Mouse (Mus musculus) MEL (cell line): ENCODE measurements around the gene Ank2. TPM values are rescaled to one million over a fixed set of nuclear protein-coding genes. Genes with fewer than 3 reads are reported as not detected.

Experiments used
- DNase-seq: peaks from one replicate; pipeline ENCODE4 v3.0.0; 2011; ENCODE audit warnings: low read depth, low spot score
- H3K27ac ChIP-seq: 2 replicates; pipeline ENCODE4 v1.5.1; 2012; ENCODE audit warnings: low read depth, mild to moderate bottlenecking, control low read depth, low read length, moderate library complexity; ENCODE audit not compliant: control insufficient read depth
- H3K27me3 ChIP-seq, 2 experiments: fragments of 150-350 bp in 1 of 2; sonication (generic) in 1 of 2; 2 replicates each; pipeline ENCODE4 v1.6.1; 2012; ENCODE audit warnings: low read length in 2 of 2, mild to moderate bottlenecking in 2 of 2, improper control_type of control experiment in 1 of 2, moderate library complexity in 1 of 2; ENCODE audit not compliant: insufficient read depth in 2 of 2, control insufficient read depth in 1 of 2
- H3K36me3 ChIP-seq, 2 experiments: 2 replicates each; pipeline ENCODE4 v1.6.1; 2012 to 2014; ENCODE audit warnings: low read length in 2 of 2, improper control_type of control experiment in 1 of 2, inconsistent platforms in 1 of 2, mild to moderate bottlenecking in 1 of 2; ENCODE audit not compliant: insufficient read depth in 2 of 2, control insufficient read depth in 1 of 2
- H3K4me1 ChIP-seq, 2 experiments: fragments of 150-350 bp in 1 of 2; sonication (generic) in 1 of 2; 2 replicates each; pipeline ENCODE4 v1.6.1; 2012; ENCODE audit warnings: low read length in 2 of 2, improper control_type of control experiment in 1 of 2, mild to moderate bottlenecking in 1 of 2; ENCODE audit not compliant: insufficient read depth in 2 of 2, control insufficient read depth in 1 of 2
- H3K4me3 ChIP-seq, 2 experiments: fragments of 150-350 bp in 1 of 2; sonication (generic) in 1 of 2; 2 replicates each; pipeline ENCODE4 v1.5.1; 2012; ENCODE audit warnings: low read depth in 2 of 2, low read length in 2 of 2, mild to moderate bottlenecking in 2 of 2, moderate library complexity in 2 of 2, control low read depth in 1 of 2, improper control_type of control experiment in 1 of 2; ENCODE audit not compliant: control insufficient read depth in 1 of 2, insufficient read depth in 1 of 2
- H3K79me2 ChIP-seq: 2 replicates; pipeline ENCODE4 v1.6.1; 2012; ENCODE audit warnings: mild to moderate bottlenecking, low read length, moderate library complexity; ENCODE audit not compliant: control insufficient read depth, poor library complexity, insufficient read depth
- H3K9ac ChIP-seq: 2 replicates; pipeline ENCODE4 v1.6.1; 2012; ENCODE audit warnings: low read depth, mild to moderate bottlenecking, control low read depth, low read length, moderate library complexity; ENCODE audit not compliant: control insufficient read depth, poor library complexity, severe bottlenecking
- H3K9me3 ChIP-seq: fragments of 150-350 bp; sonication (generic); replicated peaks from 2 replicates; pipeline ENCODE4 v1.6.1; 2012; ENCODE audit warnings: mild to moderate bottlenecking, low read length, improper control_type of control experiment, moderate library complexity; ENCODE audit not compliant: insufficient read depth
- BHLHE40 ChIP-seq: IDR thresholded peaks from 2 replicates; pipeline ENCODE4 v1.6.1; 2012; ENCODE audit warnings: low read depth, mild to moderate bottlenecking, inconsistent platforms, low read length, improper control_type of control experiment, borderline replicate concordance
- CHD1 ChIP-seq: IDR thresholded peaks from 2 replicates; pipeline ENCODE4 v1.6.1; 2012; ENCODE audit warnings: low read depth, mild to moderate bottlenecking, inconsistent platforms, low read length, improper control_type of control experiment
- CHD2 ChIP-seq: IDR thresholded peaks from 2 replicates; pipeline ENCODE4 v1.6.1; 2011; ENCODE audit warnings: low read length, improper control_type of control experiment
- CTCF ChIP-seq, 3 experiments: IDR thresholded peaks in 2 of 3; conservative IDR thresholded peaks in 1 of 3; 2 replicates each; pipeline ENCODE4 v1.5.1; 2011 to 2012; ENCODE audit warnings: low read length in 3 of 3, low read depth in 2 of 3, mild to moderate bottlenecking in 2 of 3, improper control_type of control experiment in 1 of 3, inconsistent platforms in 1 of 3, mixed read lengths in 1 of 3, moderate library complexity in 1 of 3; ENCODE audit not compliant: control insufficient read depth in 1 of 3, insufficient read depth in 1 of 3, poor library complexity in 1 of 3, severe bottlenecking in 1 of 3
- E2F4 ChIP-seq: IDR thresholded peaks from 2 replicates; pipeline ENCODE4 v1.6.1; 2011; ENCODE audit warnings: low read depth, low read length, improper control_type of control experiment, borderline replicate concordance
- ELF1 ChIP-seq: IDR thresholded peaks from 2 replicates; pipeline ENCODE4 v1.6.1; 2014; ENCODE audit warnings: low read depth, mild to moderate bottlenecking, inconsistent platforms, low read length, improper control_type of control experiment, moderate library complexity
- EP300 ChIP-seq, 2 experiments: IDR thresholded peaks; 2 replicates each; pipeline ENCODE4 v1.6.1; 2011; ENCODE audit warnings: improper control_type of control experiment in 2 of 2, low read length in 2 of 2, low read depth in 1 of 2, mild to moderate bottlenecking in 1 of 2
- ETS1 ChIP-seq: IDR thresholded peaks from 2 replicates; pipeline ENCODE4 v1.6.1; 2012; ENCODE audit warnings: low read depth, mild to moderate bottlenecking, inconsistent platforms, low read length, improper control_type of control experiment, moderate library complexity
- GABPA ChIP-seq: IDR thresholded peaks from 2 replicates; pipeline ENCODE4 v1.6.1; 2012; ENCODE audit warnings: low read depth, mild to moderate bottlenecking, inconsistent platforms, low read length, improper control_type of control experiment, moderate library complexity
- GATA1 ChIP-seq: IDR thresholded peaks from 2 replicates; pipeline ENCODE4 v1.6.1; 2011; ENCODE audit warnings: low read depth, low read length, improper control_type of control experiment
- HCFC1 ChIP-seq: IDR thresholded peaks from 2 replicates; pipeline ENCODE4 v1.6.1; 2012; ENCODE audit warnings: low read depth, mild to moderate bottlenecking, inconsistent platforms, low read length, improper control_type of control experiment, moderate library complexity
- JUND ChIP-seq: IDR thresholded peaks from 2 replicates; pipeline ENCODE4 v1.6.1; 2011; ENCODE audit warnings: low read depth, mild to moderate bottlenecking, improper control_type of control experiment, low read length
- KAT2A ChIP-seq: conservative IDR thresholded peaks from 2 replicates; pipeline ENCODE4 v1.6.1; 2012; ENCODE audit warnings: low read depth, low read length, improper control_type of control experiment, inconsistent platforms
- MAFK ChIP-seq: IDR thresholded peaks from 2 replicates; pipeline ENCODE4 v1.6.1; 2011; ENCODE audit warnings: low read depth, mild to moderate bottlenecking, low read length, improper control_type of control experiment, borderline replicate concordance
- MAX ChIP-seq: IDR thresholded peaks from 2 replicates; pipeline ENCODE4 v1.6.1; 2011; ENCODE audit warnings: low read length, improper control_type of control experiment
- MAZ ChIP-seq: IDR thresholded peaks from 2 replicates; pipeline ENCODE4 v1.6.1; 2012; ENCODE audit warnings: low read depth, mild to moderate bottlenecking, inconsistent platforms, low read length, improper control_type of control experiment
- MEF2A ChIP-seq: IDR thresholded peaks from 2 replicates; pipeline ENCODE4 v1.6.1; 2014; ENCODE audit warnings: low read depth, mild to moderate bottlenecking, inconsistent platforms, low read length, improper control_type of control experiment; ENCODE audit not compliant: poor library complexity, insufficient replicate concordance, severe bottlenecking; ENCODE audit errors: extremely low read depth
- MXI1 ChIP-seq: IDR thresholded peaks from 2 replicates; pipeline ENCODE4 v1.6.1; 2011; ENCODE audit warnings: mild to moderate bottlenecking, low read depth, low read length, improper control_type of control experiment
- MYB ChIP-seq: IDR thresholded peaks from 2 replicates; pipeline ENCODE4 v1.6.1; 2011; ENCODE audit warnings: mild to moderate bottlenecking, low read depth, low read length, improper control_type of control experiment
- MYC ChIP-seq: IDR thresholded peaks from 2 replicates; pipeline ENCODE4 v1.6.1; 2011; ENCODE audit warnings: low read depth, mild to moderate bottlenecking, low read length, improper control_type of control experiment, moderate library complexity
- NELFE ChIP-seq: IDR thresholded peaks from 2 replicates; pipeline ENCODE4 v1.6.1; 2011; ENCODE audit warnings: low read depth, low read length, improper control_type of control experiment
- NRF1 ChIP-seq: IDR thresholded peaks from 2 replicates; pipeline ENCODE4 v1.6.1; 2014; ENCODE audit warnings: low read depth, mild to moderate bottlenecking, inconsistent platforms, low read length, improper control_type of control experiment, moderate library complexity; ENCODE audit not compliant: poor library complexity, insufficient read depth, severe bottlenecking
- POLR2A ChIP-seq, 2 experiments: IDR thresholded peaks; 2 replicates each; pipeline ENCODE4 v1.6.1; 2011 to 2012; ENCODE audit warnings: low read length in 2 of 2, mild to moderate bottlenecking in 2 of 2, control low read depth in 1 of 2, improper control_type of control experiment in 1 of 2, low read depth in 1 of 2, moderate library complexity in 1 of 2; ENCODE audit not compliant: control insufficient read depth in 1 of 2, insufficient read depth in 1 of 2, poor library complexity in 1 of 2
- POLR2AphosphoS2 ChIP-seq: IDR thresholded peaks from 2 replicates; pipeline ENCODE4 v1.6.1; 2011; ENCODE audit warnings: low read length, improper control_type of control experiment
- POLR2AphosphoS5 ChIP-seq: IDR thresholded peaks from 2 replicates; pipeline ENCODE4 v1.6.1; 2012; ENCODE audit warnings: low read depth, borderline replicate concordance, mild to moderate bottlenecking, inconsistent platforms, low read length, moderate library complexity, mixed read lengths
- RAD21 ChIP-seq: IDR thresholded peaks from 2 replicates; pipeline ENCODE4 v1.6.1; 2011; ENCODE audit warnings: mild to moderate bottlenecking, low read depth, low read length, improper control_type of control experiment
- RCOR1 ChIP-seq: IDR thresholded peaks from 2 replicates; pipeline ENCODE4 v1.6.1; 2012; ENCODE audit warnings: low read depth, mild to moderate bottlenecking, inconsistent platforms, low read length, improper control_type of control experiment
- SIN3A ChIP-seq: IDR thresholded peaks from 2 replicates; pipeline ENCODE4 v1.6.1; 2012; ENCODE audit warnings: low read length, improper control_type of control experiment, inconsistent platforms
- SMC3 ChIP-seq: IDR thresholded peaks from 2 replicates; pipeline ENCODE4 v1.6.1; 2011; ENCODE audit warnings: low read depth, low read length, improper control_type of control experiment
- TAL1 ChIP-seq: IDR thresholded peaks from 2 replicates; pipeline ENCODE4 v1.6.1; 2012; ENCODE audit warnings: mild to moderate bottlenecking, inconsistent platforms, low read length, moderate library complexity, mixed read lengths
- TBP ChIP-seq: IDR thresholded peaks from 2 replicates; pipeline ENCODE4 v1.8.0; 2011; ENCODE audit warnings: low read depth, low read length, improper control_type of control experiment
- TCF12 ChIP-seq: IDR thresholded peaks from 2 replicates; pipeline ENCODE4 v1.6.1; 2014; ENCODE audit warnings: low read depth, mild to moderate bottlenecking, inconsistent platforms, low read length, improper control_type of control experiment, moderate library complexity
- UBTF ChIP-seq: IDR thresholded peaks from 2 replicates; pipeline ENCODE4 v1.6.1; 2012; ENCODE audit warnings: low read depth, mild to moderate bottlenecking, inconsistent platforms, low read length, improper control_type of control experiment, moderate library complexity, borderline replicate concordance; ENCODE audit not compliant: insufficient read depth
- USF1 ChIP-seq: IDR thresholded peaks from 2 replicates; pipeline ENCODE4 v1.6.1; 2014; ENCODE audit warnings: low read depth, mild to moderate bottlenecking, inconsistent platforms, low read length, improper control_type of control experiment, moderate library complexity
- USF2 ChIP-seq, 2 experiments: IDR thresholded peaks; 2 replicates each; pipeline ENCODE4 v1.6.1; 2011 to 2012; ENCODE audit warnings: improper control_type of control experiment in 2 of 2, low read length in 2 of 2, borderline replicate concordance in 1 of 2, inconsistent platforms in 1 of 2, low read depth in 1 of 2, mild to moderate bottlenecking in 1 of 2; ENCODE audit not compliant: insufficient read depth in 1 of 2
- ZC3H11A ChIP-seq: IDR thresholded peaks from 2 replicates; pipeline ENCODE4 v1.6.1; 2012; ENCODE audit warnings: low read depth, mild to moderate bottlenecking, inconsistent platforms, low read length, improper control_type of control experiment
- ZKSCAN1 ChIP-seq: IDR thresholded peaks from 2 replicates; pipeline ENCODE4 v1.6.1; 2012; ENCODE audit warnings: low read depth, mild to moderate bottlenecking, inconsistent platforms, low read length, improper control_type of control experiment, moderate library complexity
- ZMIZ1 ChIP-seq: IDR thresholded peaks from 2 replicates; pipeline ENCODE4 v1.6.1; 2012; ENCODE audit warnings: low read depth, mild to moderate bottlenecking, inconsistent platforms, low read length, improper control_type of control experiment, moderate library complexity
- ZNF384 ChIP-seq: IDR thresholded peaks from 2 replicates; pipeline ENCODE4 v1.6.1; 2012; ENCODE audit warnings: low read depth, mild to moderate bottlenecking, inconsistent platforms, low read length, improper control_type of control experiment
- polyA plus RNA-seq, 2 experiments: library from polyadenylated mRNA; stranded (reverse) in 1 of 2; unstranded in 1 of 2; fragments of >175 nt in 1 of 2; fragments of >200 nt in 1 of 2; gene quantifications; 2 replicates each; pipeline versions ENCODE4 v1.2.1 to v1.2.4; 2012; ENCODE audit warnings: low replicate concordance in 2 of 2, low read depth in 1 of 2; ENCODE audit not compliant: insufficient read length in 2 of 2, insufficient read depth in 1 of 2, missing spikeins in 1 of 2
- total RNA-seq: library from RNA; depleted of rRNA; stranded (reverse); fragments of 300-350 nt; gene quantifications from 2 replicates; pipeline ENCODE4 v1.2.3, GENCODE M21; 2012

Gene Ank2
- total and polyA plus RNA-seq, 3 experiments = 2.7 to 4.5 TPM; not detected in 1

DNA sequence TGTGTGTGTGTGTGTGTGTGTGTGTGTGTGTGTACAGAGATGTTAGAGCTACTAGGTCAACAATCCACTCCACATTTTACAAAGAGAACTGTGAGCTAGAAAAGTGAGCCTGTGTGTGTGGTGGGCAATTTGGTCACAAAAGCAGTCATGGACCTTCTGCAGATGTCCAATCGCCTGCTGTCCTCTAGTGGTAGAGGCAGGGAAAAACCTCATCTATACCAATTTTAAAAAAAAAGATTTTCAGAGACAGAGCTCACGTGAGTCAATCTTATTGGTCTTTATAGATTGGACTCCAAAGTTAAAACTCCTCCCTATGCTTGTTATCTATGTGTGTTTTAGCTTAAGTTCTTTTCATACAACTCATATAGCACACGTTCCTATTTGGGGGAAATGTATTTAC, 595.6 kb downstream of the Ank2 start:
- no peaks in the 10 kb centered on the region for H3K36me3 ChIP-seq
- no peak overlapping the region for H3K4me3 ChIP-seq
- H3K27me3 ChIP-seq = no peaks in the 10 kb centered on the region
- no peak for TF ChIP-seq MAZ
- no peak for TF ChIP-seq GABPA
- TF ChIP-seq JUND = no peak
- no peak for TF ChIP-seq CHD1
- TF ChIP-seq ELF1 = no peak
- no peak for TF ChIP-seq NRF1
- no peak for TF ChIP-seq ZKSCAN1
- TF ChIP-seq UBTF = no peak
- no peak for TF ChIP-seq POLR2AphosphoS2
- TF ChIP-seq E2F4 = no peak
- TF ChIP-seq EP300 (IDR thresholded peaks at IDR 0.05; ENCODE audit: low read depth in 1 of 2, low read length in 2 of 2) = no peak
- TF ChIP-seq MXI1 = no peak
- TF ChIP-seq ZC3H11A = peak; percentile 86
- TF ChIP-seq POLR2A (IDR thresholded peaks at IDR 0.05; ENCODE audit: control insufficient read depth in 1 of 2, insufficient read depth in 1 of 2, low read depth in 1 of 2, low read length in 2 of 2, poor library complexity in 1 of 2) = no peak
- TF ChIP-seq NELFE = no peak
- TF ChIP-seq USF1 = peak; percentile 60; the same call in 1 of the 2 replicates
- TF ChIP-seq ETS1 = no peak
- peak; percentile 94 for TF ChIP-seq RAD21
- TF ChIP-seq CHD2 = no peak
- TF ChIP-seq USF2 (IDR thresholded peaks at IDR 0.05; ENCODE audit: borderline replicate concordance in 1 of 2, insufficient read depth in 1 of 2, low read depth in 1 of 2, low read length in 2 of 2) = no peak
- no peak for TF ChIP-seq TAL1
- TF ChIP-seq HCFC1 = no peak
- TF ChIP-seq SMC3 = peak; percentile 85
- TF ChIP-seq MYB = no peak
- no peak for TF ChIP-seq KAT2A
- TF ChIP-seq MAX = no peak
- peak; percentile 53 to 82 (median 69) for TF ChIP-seq CTCF (IDR thresholded peaks at IDR 0.05 in 2 of 3, conservative IDR thresholded peaks at IDR 0.05 in 1 of 3; ENCODE audit: control insufficient read depth in 1 of 3, insufficient read depth in 1 of 3, low read depth in 2 of 3, low read length in 3 of 3, poor library complexity in 1 of 3, severe bottlenecking in 1 of 3)
- TF ChIP-seq BHLHE40 = peak; percentile 95
- TF ChIP-seq SIN3A = no peak
- no peak for TF ChIP-seq MYC
- TF ChIP-seq TCF12 = no peak
- no peak for TF ChIP-seq TBP
- no peak for TF ChIP-seq MEF2A
- TF ChIP-seq GATA1 = no peak
- TF ChIP-seq POLR2AphosphoS5 = no peak
- TF ChIP-seq ZMIZ1 = no peak
- TF ChIP-seq ZNF384 = peak; percentile 90
- no peak for TF ChIP-seq RCOR1
- TF ChIP-seq MAFK = no peak
- no peaks in the 10 kb centered on the region for H3K9me3 ChIP-seq
- peak; percentile 62 for DNase-seq
- no peak overlapping the region for H3K27ac ChIP-seq
- H3K4me1 ChIP-seq = no peaks in the 10 kb centered on the region
- H3K79me2 ChIP-seq = no peaks in the 10 kb centered on the region
- H3K9ac ChIP-seq = no peak overlapping the region
